Mouse (Mus musculus) adrenal gland, adult 18-20 months (tissue): ENCODE data around the gene Slc22a1. TPM values are rescaled to one million over a fixed set of nuclear protein-coding genes. Genes with fewer than 3 reads are reported as not detected.
A peak's percentile ranks its signal among the peaks of the same experiment; 100 is the strongest.

Experiments
- DNase-seq, 2 experiments: peaks; one replicate each; pipeline ENCODE4 v3.0.0; 2021 to 2022; ENCODE audit warnings: low spot score in 2 of 2
- long read RNA-seq, 2 experiments: library from polyadenylated mRNA; stranded (forward); transcript quantifications; one replicate each; pipeline ENCODE4 v2.0.0; 2021
- total RNA-seq, 2 experiments: library from RNA; stranded (reverse); gene quantifications; 1 replicate in 1 of 2; 2 replicates in 1 of 2; pipeline ENCODE4 v1.2.3; 2021

The Slc22a1 gene
- under 1 TPM in 1 of 2 experiments, not detected in 1; 0.43 TPM for total RNA-seq
- long read RNA-seq, experiment 1, result 0 reads
- long read RNA-seq, experiment 2, partial matches to known transcripts, result 0 of 1 reads
- long read RNA-seq, experiment 2, other reads (novel, unspliced or antisense), result 0 of 1 reads

- no peak for DNase-seq
Measured at GRCm38 (mm10) chr17:12675646-12676045, at the start of gene Slc22a1. Gene Slc22a1, minus strand, starts transcription at chr17:12675829.

DNA sequence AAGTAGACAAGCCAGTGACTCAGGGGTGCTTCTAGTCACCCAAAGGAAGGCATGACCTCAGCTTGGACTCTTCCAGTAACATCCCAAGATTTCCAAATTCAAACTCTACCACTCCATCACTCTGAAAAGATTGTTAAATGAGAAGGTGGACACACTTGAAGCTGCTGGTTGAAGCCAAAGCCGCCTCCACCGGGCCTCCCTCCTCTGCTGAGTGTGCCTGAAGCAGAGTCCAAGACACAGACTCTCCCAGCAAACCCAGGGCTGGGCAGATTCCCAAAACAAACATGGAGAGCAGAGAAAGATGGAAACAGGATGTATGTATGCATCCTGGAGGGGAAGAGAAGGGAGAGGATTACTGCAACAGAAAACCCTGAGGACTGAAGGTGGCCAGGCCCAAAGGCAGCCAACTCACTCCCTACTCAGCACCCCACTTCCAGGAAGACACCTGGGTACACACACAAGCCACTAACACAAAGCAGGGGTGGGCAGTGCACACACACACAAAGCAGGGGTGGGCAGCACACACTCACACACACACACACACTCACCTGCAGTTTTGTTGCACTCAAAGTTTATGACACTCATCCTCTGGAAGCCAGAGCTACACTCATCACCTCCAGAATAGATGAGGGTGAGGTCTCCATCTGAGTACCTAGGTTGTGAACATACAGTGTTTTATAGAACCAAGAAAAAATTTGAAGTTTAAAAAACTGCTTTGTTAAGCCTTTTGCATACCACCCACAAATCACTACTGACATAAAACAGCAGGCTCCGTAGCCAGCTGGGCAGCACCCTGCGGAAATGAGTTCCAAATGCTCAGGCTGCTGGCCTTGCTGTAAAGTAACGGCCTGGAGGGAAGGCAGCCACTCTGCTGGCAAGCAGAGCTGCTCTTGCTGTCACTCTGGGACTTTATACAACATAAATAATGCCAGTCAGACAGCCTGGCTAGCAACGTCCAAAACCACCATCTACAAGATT is 49.4 kb upstream of the Slc22a1 start:
- DNase-seq, result peak in 1 of 2 experiments; percentile 24

DNA sequence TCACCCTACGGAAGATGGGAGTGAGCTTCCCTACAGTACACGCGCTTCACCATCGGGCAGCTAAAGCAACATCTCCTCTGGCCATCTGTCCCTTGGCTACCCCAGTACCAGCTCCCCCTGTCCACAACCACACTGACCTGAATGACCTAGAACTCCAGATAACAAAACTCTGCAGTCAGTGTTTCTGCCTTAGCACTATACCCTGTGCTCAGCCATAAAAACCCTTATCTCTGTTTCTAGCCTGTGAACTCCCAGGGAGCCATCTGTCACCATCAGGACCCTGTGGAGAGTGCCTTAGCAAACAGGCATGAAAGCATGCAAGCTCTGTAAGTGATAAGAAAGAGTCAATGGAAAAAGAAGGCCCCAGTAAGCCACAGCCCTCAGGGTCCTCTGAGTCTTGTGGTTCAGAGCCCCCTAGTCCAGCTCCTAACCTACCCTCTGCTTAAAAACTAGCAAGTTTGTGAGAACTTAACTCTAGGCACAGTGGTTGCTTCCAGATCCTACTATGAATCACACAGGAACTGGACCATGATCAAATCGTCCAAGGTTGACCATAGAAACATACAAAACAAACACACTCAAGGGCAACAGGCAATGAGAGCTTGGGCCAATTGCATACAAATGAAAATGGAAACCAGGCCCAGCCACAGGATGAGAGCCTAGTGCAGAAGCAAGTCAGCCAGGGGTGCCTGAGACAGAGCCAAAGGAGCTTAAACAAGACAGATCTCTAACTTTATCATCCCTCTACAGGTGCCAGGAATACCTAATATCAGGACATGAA is 48.5 kb upstream of the Slc22a1 start:
- DNase-seq, result peak in 1 of 2 experiments; percentile 38

DNA sequence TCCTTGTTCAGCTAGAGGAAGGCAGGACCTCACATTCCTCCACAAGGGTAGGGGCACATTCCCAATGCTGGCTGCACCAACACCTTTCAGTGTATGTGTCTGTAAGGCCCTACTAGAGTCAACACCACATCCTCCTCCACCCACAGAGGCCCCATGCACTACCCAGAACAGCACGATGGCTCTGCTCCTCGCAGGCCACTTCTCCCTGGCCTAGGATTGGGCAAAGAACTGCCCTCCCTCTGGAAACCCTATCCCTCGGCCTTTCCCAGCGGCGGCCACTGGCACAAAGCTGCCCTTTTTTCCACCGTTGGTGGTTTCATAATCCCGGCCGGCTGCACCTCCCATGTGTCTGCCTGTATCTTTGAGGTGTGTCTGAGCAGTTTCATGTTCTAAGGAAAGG is 47.0 kb upstream of the Slc22a1 start:
- DNase-seq, result no peak

GRCm38 (mm10) chr17:12721118-12721886 is 45.7 kb upstream of the Slc22a1 start:
- no peak for DNase-seq

- DNase-seq, result no peak
Measured at GRCm38 (mm10) chr17:12718251-12718650, 42.6 kb upstream of the Slc22a1 start.

DNA sequence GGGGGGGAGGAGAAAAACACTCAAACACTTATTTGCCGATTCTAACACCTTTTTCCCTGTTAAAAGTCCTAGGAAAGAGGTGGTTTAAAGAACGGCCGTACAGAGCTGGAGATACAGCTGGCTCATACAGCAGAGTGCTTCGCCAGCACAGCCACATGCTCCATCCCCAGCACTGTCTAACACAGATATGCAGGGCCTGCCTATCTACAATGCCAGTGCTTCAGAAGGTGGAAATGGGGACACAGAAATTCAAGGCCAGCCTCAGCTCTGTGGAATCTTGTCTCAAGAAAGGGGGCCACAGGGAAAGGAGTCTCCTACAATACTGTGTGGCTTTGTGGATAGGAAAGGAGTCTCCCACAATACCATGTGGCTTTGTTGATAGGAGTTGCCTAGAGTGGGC is 41.8 kb upstream of the Slc22a1 start:
- DNase-seq, result no peak

GRCm38 (mm10) chr17:12715032-12715431 is 39.4 kb upstream of the Slc22a1 start:
- no peak for DNase-seq

DNA sequence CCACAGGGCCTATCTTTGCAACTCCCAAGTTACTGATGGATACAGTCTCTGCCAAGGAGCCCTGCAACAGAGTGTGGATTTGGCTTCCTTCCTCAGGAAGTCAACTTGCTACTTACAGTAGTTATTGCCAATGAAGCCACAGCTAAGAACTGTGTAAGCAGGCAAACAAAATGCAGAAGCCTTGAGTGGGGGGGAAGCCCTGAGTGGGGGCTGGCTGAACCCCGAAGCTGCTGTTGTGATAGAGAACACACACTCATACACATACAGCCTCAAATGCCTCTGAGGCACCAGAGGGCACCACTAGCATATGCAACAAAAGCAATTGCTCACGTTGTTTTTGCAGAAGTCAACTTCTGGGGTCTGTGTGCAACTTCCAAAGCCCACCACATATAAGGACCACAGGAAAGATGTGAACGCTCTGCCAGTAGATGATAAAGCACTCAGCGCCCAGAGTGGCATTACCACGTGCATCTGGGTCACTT is 38.5 kb upstream of the Slc22a1 start:
- no peak for DNase-seq

- DNase-seq, result no peak
Measured at GRCm38 (mm10) chr17:12712993-12713392, 37.4 kb upstream of the Slc22a1 start.

GRCm38 (mm10) chr17:12712191-12712590 is 36.6 kb upstream of the Slc22a1 start:
- DNase-seq, result no peak

DNA sequence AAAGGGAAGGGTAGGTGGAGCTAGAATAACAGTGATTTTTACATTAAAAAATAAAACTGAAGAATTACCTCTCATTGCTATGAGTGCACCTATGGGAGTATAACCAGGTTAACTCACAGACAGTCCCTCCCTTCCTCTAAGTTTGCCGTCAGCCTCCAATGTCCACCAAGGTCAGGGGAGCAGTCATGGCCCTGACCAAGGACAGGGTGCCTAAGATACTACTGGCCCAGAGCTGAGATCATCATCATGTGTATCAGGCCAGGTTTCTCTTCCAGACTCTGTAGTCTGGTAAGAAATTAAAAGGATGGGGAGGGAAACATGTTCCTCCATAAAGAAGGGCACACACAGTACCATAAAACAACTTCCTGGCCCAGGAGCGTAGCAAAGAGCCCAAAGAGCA is 35.3 kb upstream of the Slc22a1 start:
- no peak for DNase-seq

- DNase-seq, result no peak
Measured at GRCm38 (mm10) chr17:12710050-12710780, 34.6 kb upstream of the Slc22a1 start.

GRCm38 (mm10) chr17:12708398-12708797 is 32.8 kb upstream of the Slc22a1 start:
- no peak for DNase-seq

GRCm38 (mm10) chr17:12706590-12707049 is 31.0 kb upstream of the Slc22a1 start:
- no peak for DNase-seq

DNA sequence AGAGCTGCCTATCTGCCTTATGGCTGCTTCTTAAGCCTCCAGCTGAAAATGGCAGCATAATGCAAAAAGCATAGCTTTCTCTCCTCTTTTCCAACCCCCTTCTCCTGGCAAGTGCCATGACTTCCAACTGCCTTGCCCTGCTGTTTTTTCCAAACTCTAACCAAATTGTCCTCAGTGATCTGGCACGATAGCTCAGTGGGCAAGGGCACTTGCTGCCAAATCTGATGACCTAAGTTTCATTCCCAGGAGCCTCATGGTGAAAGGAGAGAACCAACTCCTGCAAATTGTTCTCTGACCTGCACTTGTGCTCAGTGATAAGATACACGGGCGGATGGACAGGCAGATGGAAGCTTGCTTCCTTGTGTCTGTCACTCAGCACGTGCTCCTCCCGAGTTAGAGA is 27.3 kb upstream of the Slc22a1 start:
- no peak for DNase-seq

- no peak for DNase-seq
Measured at GRCm38 (mm10) chr17:12700373-12700772, 24.7 kb upstream of the Slc22a1 start.

DNA sequence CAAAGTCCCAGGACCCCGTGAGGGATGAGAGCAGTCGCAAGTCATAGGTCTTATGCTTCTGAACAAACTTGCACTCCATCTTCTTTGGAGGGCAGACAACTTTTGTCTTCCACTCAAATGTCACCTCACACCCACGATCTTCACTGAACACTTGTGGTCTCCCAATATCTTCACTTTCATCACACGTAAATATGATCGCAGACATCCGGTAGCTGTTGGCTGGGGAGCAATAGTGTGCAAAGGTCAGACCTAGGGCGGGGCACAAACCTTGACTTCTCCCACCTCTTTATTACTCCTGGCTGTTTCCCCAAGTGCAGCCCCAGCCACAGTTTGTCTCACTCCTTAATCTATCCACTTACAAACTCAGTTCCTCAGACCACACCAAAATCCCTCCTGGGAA is 16.3 kb upstream of the Slc22a1 start:
- DNase-seq, result no peak

DNA sequence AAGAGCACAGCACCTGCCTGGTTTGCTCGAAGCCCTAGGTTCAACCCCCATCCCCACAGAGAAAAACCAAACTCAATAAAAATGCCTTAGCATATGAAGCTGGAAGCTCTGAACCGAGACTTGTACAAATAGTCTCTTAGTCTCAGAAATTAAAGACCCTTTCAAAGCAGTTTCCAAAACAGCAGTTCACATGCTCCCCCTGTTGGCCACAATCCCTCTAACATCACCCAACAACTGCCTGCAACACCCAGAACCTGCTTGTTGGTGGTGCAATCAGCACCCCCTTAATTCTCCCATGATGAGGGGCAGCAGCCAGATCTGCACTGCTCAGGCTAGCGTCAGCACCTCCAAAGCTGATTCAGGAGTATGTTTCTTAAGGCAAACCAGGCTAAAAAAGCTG is 13.9 kb upstream of the Slc22a1 start:
- no peak for DNase-seq
